Mouse (Mus musculus): ENCODE measurements around the gene Kcnmb4. TPM values are rescaled to one million over a fixed set of nuclear protein-coding genes. Genes with fewer than 3 reads are reported as not detected.

Gene Kcnmb4
- polyA plus RNA-seq, 1 experiment from 2014 or later, result 3.2 TPM

DNA sequence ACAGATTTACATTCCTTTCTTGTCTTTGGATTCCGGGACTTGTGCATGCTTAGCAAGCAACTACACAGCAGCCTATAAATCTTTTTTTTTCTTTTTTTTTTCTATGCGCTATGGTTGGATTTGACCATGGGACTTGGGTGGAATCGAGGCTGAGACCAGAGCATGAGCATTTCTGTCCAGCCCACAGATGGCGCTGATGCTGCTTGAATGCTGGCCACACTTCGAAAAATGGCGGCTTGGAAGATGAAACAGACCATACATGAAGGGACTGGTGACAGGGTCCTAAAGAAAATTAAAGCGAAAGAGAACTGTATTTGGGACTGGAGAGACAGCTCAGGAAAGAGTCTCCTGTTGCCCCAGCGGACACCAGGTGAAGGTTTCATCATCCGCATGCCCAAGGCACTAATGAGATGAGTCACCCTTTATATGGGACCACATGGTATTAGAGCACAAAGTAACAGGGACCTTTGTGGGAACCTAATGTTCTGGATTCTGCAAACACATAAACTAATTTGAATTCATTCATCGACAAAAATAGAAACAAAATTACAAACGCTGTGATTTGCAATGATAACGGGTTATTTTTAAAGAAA lies 9.8 kb downstream of the Kcnmb4 start:
- 91% methylated on average over 12 of the region's 12 CpGs for WGBS
- no peak overlapping the region for H3K27ac ChIP-seq (ENCODE audit: low read length)
- no peaks in the 10 kb centered on the region for H3K27me3 ChIP-seq (ENCODE audit: control insufficient read depth, insufficient read depth, low read depth, low read length)
- ATAC-seq (ENCODE audit: low read depth), result no peak
- H3K9ac ChIP-seq (ENCODE audit: low read length), result no peak overlapping the region
- H3K4me2 ChIP-seq (ENCODE audit: low read depth, low read length), result no peak overlapping the region
- no peaks in the 10 kb centered on the region for H3K4me1 ChIP-seq (replicated peaks; ENCODE audit: control insufficient read depth, insufficient read depth, low read length)
- H3K9me3 ChIP-seq (ENCODE audit: control insufficient read depth, low read length), result no peaks in the 10 kb centered on the region
- no peak overlapping the region for H3K4me3 ChIP-seq (ENCODE audit: low read length)
- no peaks in the 10 kb centered on the region; the same call in 1 of the 2 replicates for H3K36me3 ChIP-seq (ENCODE audit: control insufficient read depth, insufficient read depth, low read length)

DNA sequence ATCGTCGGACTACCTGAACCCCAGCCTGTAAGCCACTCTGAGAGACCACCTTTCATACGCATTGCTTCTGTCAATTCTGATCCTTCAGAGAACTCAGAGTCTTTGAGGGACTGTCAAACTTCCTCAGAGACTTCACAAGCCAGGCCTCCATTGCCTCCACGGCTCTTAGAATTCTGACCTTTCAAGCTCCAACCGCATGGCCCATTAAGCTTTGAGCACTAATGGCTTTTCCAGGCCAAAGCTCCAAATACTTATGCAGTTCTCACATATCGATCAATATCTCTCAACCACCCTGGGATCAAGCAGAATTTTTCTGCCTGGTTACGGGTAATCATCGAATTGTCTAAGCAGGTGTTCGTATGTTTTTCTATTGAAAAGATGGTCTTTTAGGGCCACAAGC lies 12.2 kb downstream of the Kcnmb4 start:
- Histone ChIP-seq H3K4me2 (ENCODE audit: low read depth, low read length) (no peak overlapping the region), H3K4me1 (replicated peaks; ENCODE audit: control insufficient read depth, insufficient read depth, low read length) (no peaks in the 10 kb centered on the region), H3K27ac (ENCODE audit: low read length) (no peak overlapping the region), H3K36me3 (ENCODE audit: control insufficient read depth, insufficient read depth, low read length) (no peaks in the 10 kb centered on the region; the same call in 1 of the 2 replicates), H3K9ac (ENCODE audit: low read length) (no peak overlapping the region), H3K4me3 (ENCODE audit: low read length) (no peak overlapping the region), H3K9me3 (ENCODE audit: control insufficient read depth, low read length) (no peaks in the 10 kb centered on the region), H3K27me3 (ENCODE audit: control insufficient read depth, insufficient read depth, low read depth, low read length) (no peaks in the 10 kb centered on the region)
- WGBS, result 93% methylated on average over 9 of the region's 9 CpGs
- no peak for ATAC-seq (ENCODE audit: low read depth)

DNA sequence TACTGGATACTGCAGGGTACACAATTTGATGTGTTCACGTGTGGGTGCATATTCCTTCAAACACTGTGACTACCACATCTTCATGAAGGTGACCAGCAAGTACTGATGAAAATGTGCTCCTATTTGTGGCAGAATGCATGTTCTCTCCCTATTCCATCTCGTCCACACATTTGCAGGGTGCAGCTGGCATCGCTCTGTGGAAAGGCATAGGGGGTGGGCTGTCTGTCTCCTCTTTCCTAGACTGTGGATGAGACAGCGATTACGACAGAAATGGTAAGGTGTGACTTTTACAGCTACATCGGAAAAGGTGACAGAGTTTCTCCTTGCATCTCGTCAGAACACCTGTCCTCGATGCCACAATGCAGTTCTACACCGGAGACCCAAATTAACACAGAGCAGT lies 14.9 kb downstream of the Kcnmb4 start:
- Histone ChIP-seq H3K36me3 (ENCODE audit: control insufficient read depth, insufficient read depth, low read length) (no peaks in the 10 kb centered on the region; the same call in 1 of the 2 replicates), H3K4me2 (ENCODE audit: low read depth, low read length) (no peak overlapping the region), H3K4me3 (ENCODE audit: low read length) (no peak overlapping the region), H3K9me3 (ENCODE audit: control insufficient read depth, low read length) (no peaks in the 10 kb centered on the region), H3K27me3 (ENCODE audit: control insufficient read depth, insufficient read depth, low read depth, low read length) (no peaks in the 10 kb centered on the region), H3K9ac (ENCODE audit: low read length) (no peak overlapping the region), H3K27ac (ENCODE audit: low read length) (no peak overlapping the region), H3K4me1 (replicated peaks; ENCODE audit: control insufficient read depth, insufficient read depth, low read length) (no peaks in the 10 kb centered on the region)
- ATAC-seq (ENCODE audit: low read depth), result no peak
- WGBS, result 90% methylated on average over 9 of the region's 9 CpGs

DNA sequence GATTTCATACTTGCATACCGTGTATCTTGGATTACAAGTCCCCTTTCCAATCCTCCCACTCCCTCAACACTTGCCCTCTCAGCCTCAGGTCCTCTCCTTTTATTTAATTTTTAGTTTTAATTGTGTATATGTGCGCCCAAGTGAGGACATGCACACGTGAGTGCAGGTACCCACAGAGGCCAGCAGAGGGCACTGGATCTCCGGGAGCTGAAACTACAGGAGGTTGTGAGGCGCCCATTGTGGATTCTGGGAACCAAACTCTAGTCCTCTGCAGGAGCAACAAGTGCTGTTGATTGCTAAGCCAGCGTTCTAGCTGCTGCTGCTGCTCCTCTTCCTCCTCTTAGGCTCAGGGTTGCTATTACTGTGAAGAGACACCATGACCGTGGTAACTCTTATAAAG lies 20.9 kb downstream of the Kcnmb4 start:
- Histone ChIP-seq H3K27ac (ENCODE audit: low read length) (no peak overlapping the region), H3K9ac (ENCODE audit: low read length) (no peak overlapping the region), H3K27me3 (ENCODE audit: control insufficient read depth, insufficient read depth, low read depth, low read length) (no peaks in the 10 kb centered on the region), H3K9me3 (ENCODE audit: control insufficient read depth, low read length) (no peaks in the 10 kb centered on the region), H3K4me1 (replicated peaks; ENCODE audit: control insufficient read depth, insufficient read depth, low read length) (no peaks in the 10 kb centered on the region), H3K4me2 (ENCODE audit: low read depth, low read length) (no peak overlapping the region), H3K4me3 (ENCODE audit: low read length) (no peak overlapping the region), H3K36me3 (ENCODE audit: control insufficient read depth, insufficient read depth, low read length) (no peaks in the 10 kb centered on the region)
- ATAC-seq (ENCODE audit: low read depth), result no peak
- WGBS, result 91% methylated on average over 7 of the region's 7 CpGs

DNA sequence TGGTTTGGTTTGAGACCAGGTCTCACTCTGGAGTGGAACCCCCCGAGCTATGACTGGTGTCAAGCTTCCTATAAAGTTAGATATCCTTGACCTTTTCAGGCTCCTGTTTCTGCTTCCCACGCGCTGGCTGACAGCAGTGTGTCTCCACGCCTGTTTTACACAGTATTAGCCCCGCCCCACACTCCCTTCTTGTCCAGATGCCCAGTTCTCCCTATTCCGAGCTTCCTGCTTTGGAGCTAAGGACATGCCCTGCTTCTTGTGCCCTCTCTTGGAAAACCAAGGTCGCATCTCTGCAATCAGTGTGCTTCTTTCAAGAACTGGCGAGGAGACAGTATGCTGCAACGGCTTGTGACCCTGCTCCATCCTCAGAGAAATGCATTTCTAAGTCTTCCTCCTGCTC lies 23.1 kb downstream of the Kcnmb4 start:
- no peaks in the 10 kb centered on the region for H3K9me3 ChIP-seq (ENCODE audit: control insufficient read depth, low read length)
- H3K4me2 ChIP-seq (ENCODE audit: low read depth, low read length), result no peak overlapping the region
- no peak for ATAC-seq (ENCODE audit: low read depth)
- H3K4me1 ChIP-seq (replicated peaks; ENCODE audit: control insufficient read depth, insufficient read depth, low read length), result no peaks in the 10 kb centered on the region
- WGBS, result 62% methylated on average over 9 of the region's 9 CpGs
- H3K4me3 ChIP-seq (ENCODE audit: low read length), result no peak overlapping the region
- no peak overlapping the region for H3K9ac ChIP-seq (ENCODE audit: low read length)
- H3K27me3 ChIP-seq (ENCODE audit: control insufficient read depth, insufficient read depth, low read depth, low read length), result no peaks in the 10 kb centered on the region
- no peak overlapping the region for H3K27ac ChIP-seq (ENCODE audit: low read length)
- H3K36me3 ChIP-seq (ENCODE audit: control insufficient read depth, insufficient read depth, low read length), result no peaks in the 10 kb centered on the region

DNA sequence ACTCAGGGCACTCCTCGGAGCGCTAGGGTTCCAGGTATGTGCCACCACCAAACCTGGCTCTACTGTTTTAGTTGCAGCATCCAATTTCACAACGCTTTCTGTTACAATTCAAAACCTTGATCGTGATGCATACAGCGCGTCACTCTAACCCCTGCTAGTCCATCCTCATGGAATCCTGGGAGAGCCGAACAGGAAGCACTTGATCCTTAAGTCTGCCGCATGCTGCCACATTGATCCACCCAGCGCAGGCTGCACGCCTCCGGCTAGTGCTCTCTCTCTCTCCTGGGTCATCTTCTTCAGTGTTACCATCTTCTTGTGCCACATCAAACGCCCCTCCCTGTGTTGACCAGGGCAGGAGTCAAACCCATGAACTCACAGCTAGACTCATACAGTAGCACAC lies 25.5 kb downstream of the Kcnmb4 start:
- H3K27ac ChIP-seq (ENCODE audit: low read length), result no peak overlapping the region
- H3K36me3 ChIP-seq (ENCODE audit: control insufficient read depth, insufficient read depth, low read length), result no peaks in the 10 kb centered on the region
- no peaks in the 10 kb centered on the region for H3K9me3 ChIP-seq (ENCODE audit: control insufficient read depth, low read length)
- no peak overlapping the region for H3K9ac ChIP-seq (ENCODE audit: low read length)
- WGBS, result 91% methylated on average over 12 of the region's 12 CpGs
- no peak overlapping the region for H3K4me2 ChIP-seq (ENCODE audit: low read depth, low read length)
- H3K4me3 ChIP-seq (ENCODE audit: low read length), result no peak overlapping the region
- no peak for ATAC-seq (ENCODE audit: low read depth)
- no peaks in the 10 kb centered on the region for H3K4me1 ChIP-seq (replicated peaks; ENCODE audit: control insufficient read depth, insufficient read depth, low read length)
- H3K27me3 ChIP-seq (ENCODE audit: control insufficient read depth, insufficient read depth, low read depth, low read length), result no peaks in the 10 kb centered on the region

DNA sequence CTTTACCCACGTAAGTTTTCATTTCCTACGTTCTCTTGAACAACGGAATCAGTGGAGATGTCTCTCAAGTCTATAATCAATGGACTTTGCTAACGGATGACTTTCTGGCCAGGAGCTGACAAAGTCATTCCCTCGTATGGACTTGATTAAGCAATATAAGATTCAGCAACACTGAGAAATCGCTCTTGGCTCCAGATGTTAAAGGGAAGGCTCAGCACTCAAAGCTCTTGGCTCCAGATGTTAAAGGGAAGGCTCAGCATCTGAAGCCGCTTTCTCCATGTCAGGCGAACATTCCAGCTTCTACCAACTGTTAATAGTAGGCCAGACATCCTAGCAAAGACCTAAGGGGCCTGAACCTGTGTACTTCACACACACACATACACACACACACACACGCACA lies 26.5 kb downstream of the Kcnmb4 start:
- Histone ChIP-seq H3K4me1 (replicated peaks; ENCODE audit: control insufficient read depth, insufficient read depth, low read length) (no peaks in the 10 kb centered on the region), H3K4me3 (ENCODE audit: low read length) (no peak overlapping the region), H3K9ac (ENCODE audit: low read length) (no peak overlapping the region), H3K27me3 (ENCODE audit: control insufficient read depth, insufficient read depth, low read depth, low read length) (no peaks in the 10 kb centered on the region), H3K27ac (ENCODE audit: low read length) (no peak overlapping the region), H3K9me3 (ENCODE audit: control insufficient read depth, low read length) (no peaks in the 10 kb centered on the region), H3K4me2 (ENCODE audit: low read depth, low read length) (no peak overlapping the region), H3K36me3 (ENCODE audit: control insufficient read depth, insufficient read depth, low read length) (no peaks in the 10 kb centered on the region)
- no peak for ATAC-seq (ENCODE audit: low read depth)
- 77% methylated on average over 9 of the region's 9 CpGs for WGBS

DNA sequence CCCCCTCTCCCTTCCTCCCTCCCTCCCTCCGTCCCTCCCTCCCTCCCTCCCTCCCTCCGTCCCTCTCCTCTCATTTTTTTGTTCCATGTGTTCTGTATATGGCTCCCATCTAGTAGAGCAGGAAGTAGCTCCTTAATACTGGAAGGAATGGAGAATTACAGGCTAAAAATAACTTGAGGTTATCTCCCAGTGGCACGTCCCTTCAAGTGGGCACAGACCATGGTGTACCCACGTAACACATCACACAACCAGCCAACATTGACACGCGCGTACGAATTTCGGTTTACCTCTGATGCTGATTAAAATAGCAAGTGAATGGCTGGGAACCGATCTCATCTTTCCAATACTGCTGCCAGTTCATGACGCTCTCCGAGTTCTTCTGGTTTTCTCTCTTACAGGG lies 27.6 kb downstream of the Kcnmb4 start:
- no peaks in the 10 kb centered on the region for H3K27me3 ChIP-seq (ENCODE audit: control insufficient read depth, insufficient read depth, low read depth, low read length)
- H3K36me3 ChIP-seq (ENCODE audit: control insufficient read depth, insufficient read depth, low read length), result no peaks in the 10 kb centered on the region
- H3K27ac ChIP-seq (ENCODE audit: low read length), result no peak overlapping the region
- WGBS, result 91% methylated on average over 10 of the region's 12 CpGs
- no peak for ATAC-seq (ENCODE audit: low read depth)
- no peak overlapping the region for H3K4me3 ChIP-seq (ENCODE audit: low read length)
- H3K9me3 ChIP-seq (ENCODE audit: control insufficient read depth, low read length), result no peaks in the 10 kb centered on the region
- no peak overlapping the region for H3K4me2 ChIP-seq (ENCODE audit: low read depth, low read length)
- H3K9ac ChIP-seq (ENCODE audit: low read length), result no peak overlapping the region
- H3K4me1 ChIP-seq (replicated peaks; ENCODE audit: control insufficient read depth, insufficient read depth, low read length), result no peaks in the 10 kb centered on the region

DNA sequence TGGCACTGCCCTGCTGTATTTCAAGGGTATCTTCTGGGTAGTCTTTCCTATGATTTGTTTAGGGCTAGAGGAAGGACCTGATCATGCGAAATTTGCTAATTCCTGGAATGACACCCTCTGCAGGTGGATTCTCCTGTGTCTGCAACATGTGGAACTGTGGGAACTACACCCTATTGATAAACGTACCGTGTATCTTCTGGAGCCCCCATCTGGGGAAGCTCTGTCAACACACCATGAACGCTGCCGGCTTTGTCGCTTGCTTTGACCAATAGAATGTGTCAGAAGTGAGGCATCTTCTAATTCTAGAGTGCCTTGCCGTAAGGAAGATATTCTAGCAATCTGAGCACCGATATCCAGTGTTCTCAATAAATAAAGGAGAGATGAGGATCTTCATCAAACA lies 28.9 kb downstream of the Kcnmb4 start:
- Histone ChIP-seq H3K9me3 (ENCODE audit: control insufficient read depth, low read length) (no peaks in the 10 kb centered on the region), H3K36me3 (ENCODE audit: control insufficient read depth, insufficient read depth, low read length) (no peaks in the 10 kb centered on the region), H3K4me1 (replicated peaks; ENCODE audit: control insufficient read depth, insufficient read depth, low read length) (no peaks in the 10 kb centered on the region), H3K27ac (ENCODE audit: low read length) (no peak overlapping the region), H3K9ac (ENCODE audit: low read length) (no peak overlapping the region), H3K4me3 (ENCODE audit: low read length) (no peak overlapping the region), H3K4me2 (ENCODE audit: low read depth, low read length) (no peak overlapping the region), H3K27me3 (ENCODE audit: control insufficient read depth, insufficient read depth, low read depth, low read length) (no peaks in the 10 kb centered on the region)
- no peak for ATAC-seq (ENCODE audit: low read depth)
- WGBS, result 88% methylated on average over 8 of the region's 8 CpGs

DNA sequence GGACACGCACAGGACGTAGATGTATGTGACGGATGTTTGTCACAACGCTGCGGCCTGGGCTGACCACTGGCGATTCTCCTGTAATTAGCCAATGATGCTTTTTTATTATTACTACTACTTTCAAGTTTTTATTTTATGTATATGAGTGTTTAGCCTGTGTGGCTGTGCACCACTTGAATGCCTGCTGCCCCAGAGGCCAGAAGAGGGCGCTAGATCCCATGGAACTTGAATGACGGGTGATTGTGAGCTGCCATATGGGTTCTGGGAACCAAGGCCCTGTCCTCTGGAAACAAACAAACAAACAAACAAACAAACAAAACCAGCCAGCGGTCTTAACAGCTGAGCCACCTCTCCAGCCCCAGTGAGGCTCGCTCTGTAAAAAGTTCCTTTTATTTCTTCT lies 29.3 kb downstream of the Kcnmb4 start:
- 91% methylated on average over 10 of the region's 10 CpGs for WGBS
- Histone ChIP-seq H3K4me3 (ENCODE audit: low read length) (no peak overlapping the region), H3K9me3 (ENCODE audit: control insufficient read depth, low read length) (no peaks in the 10 kb centered on the region), H3K4me2 (ENCODE audit: low read depth, low read length) (no peak overlapping the region), H3K9ac (ENCODE audit: low read length) (no peak overlapping the region), H3K27ac (ENCODE audit: low read length) (no peak overlapping the region), H3K27me3 (ENCODE audit: control insufficient read depth, insufficient read depth, low read depth, low read length) (no peaks in the 10 kb centered on the region), H3K4me1 (replicated peaks; ENCODE audit: control insufficient read depth, insufficient read depth, low read length) (no peaks in the 10 kb centered on the region), H3K36me3 (ENCODE audit: control insufficient read depth, insufficient read depth, low read length) (no peaks in the 10 kb centered on the region)
- no peak for ATAC-seq (ENCODE audit: low read depth)
